Mouse (Mus musculus) layer of hippocampus, postnatal 36 days (tissue): ENCODE results near the gene Adarb2. TPM values are rescaled to one million over a fixed set of nuclear protein-coding genes. Genes with fewer than 3 reads are reported as not detected.
A peak's percentile ranks its signal among the peaks of the same experiment; 100 is the strongest.

Source experiments
- DNase-seq, 2 experiments: peaks; one replicate each; pipeline ENCODE4 v3.0.0; 2022
- total RNA-seq, 2 experiments: library from RNA; stranded (reverse); gene quantifications; 2 replicates each; pipeline ENCODE4 v1.2.3; 2021

Gene Adarb2
- total RNA-seq: 10 to 100 TPM; 39.9 to 43.0 TPM

GRCm38 (mm10) chr13:8202681-8203476 is at the start of gene Adarb2:
Gene Adarb2, plus strand, starts transcription at chr13:8202866.
- peak; percentile 65 to 75 for DNase-seq

GRCm38 (mm10) chr13:8173800-8174199 is 28.9 kb upstream of the Adarb2 start:
- DNase-seq: no peak

GRCm38 (mm10) chr13:8191977-8192376 is 10.7 kb upstream of the Adarb2 start:
- DNase-seq: no peak

- DNase-seq: no peak
Measured at GRCm38 (mm10) chr13:8199186-8199880, 3.3 kb upstream of the Adarb2 start.

GRCm38 (mm10) chr13:8203477-8203813 is 779 bp downstream of the Adarb2 start:
- DNase-seq: peak; percentile 13 to 18

- DNase-seq: peak; percentile 37 to 38
Measured at GRCm38 (mm10) chr13:8207337-8207736, 4.7 kb downstream of the Adarb2 start.

GRCm38 (mm10) chr13:8210776-8211175 is 8.1 kb downstream of the Adarb2 start:
- DNase-seq: no peak

- DNase-seq: no peak
Measured at GRCm38 (mm10) chr13:8238871-8239270, 36.2 kb downstream of the Adarb2 start.

- DNase-seq: no peak
Measured at GRCm38 (mm10) chr13:8248016-8248667, 45.5 kb downstream of the Adarb2 start.

- DNase-seq: peak in 1 of 2 experiments; percentile 5
Measured at GRCm38 (mm10) chr13:8272158-8272945, 69.7 kb downstream of the Adarb2 start.

GRCm38 (mm10) chr13:8283116-8283515 is 80.5 kb downstream of the Adarb2 start:
- no peak for DNase-seq

- no peak for DNase-seq
Measured at GRCm38 (mm10) chr13:8316347-8317141, 113.9 kb downstream of the Adarb2 start.

GRCm38 (mm10) chr13:8333589-8334455 is 131.2 kb downstream of the Adarb2 start:
- no peak for DNase-seq

GRCm38 (mm10) chr13:8334580-8334979 is 131.9 kb downstream of the Adarb2 start:
- DNase-seq: no peak

GRCm38 (mm10) chr13:8341086-8341807 is 138.6 kb downstream of the Adarb2 start:
- DNase-seq: no peak

- DNase-seq: no peak
Measured at GRCm38 (mm10) chr13:8347147-8347546, 144.5 kb downstream of the Adarb2 start.

GRCm38 (mm10) chr13:8352341-8352740 is 149.7 kb downstream of the Adarb2 start:
- DNase-seq: no peak

- DNase-seq: no peak
Measured at GRCm38 (mm10) chr13:8352952-8353351, 150.3 kb downstream of the Adarb2 start.

GRCm38 (mm10) chr13:8365523-8365922 is 162.9 kb downstream of the Adarb2 start:
- no peak for DNase-seq

- DNase-seq: no peak
Measured at GRCm38 (mm10) chr13:8366087-8366486, 163.4 kb downstream of the Adarb2 start.
